Mouse (Mus musculus) liver, postnatal 0 days (tissue): ENCODE data around the gene Plscr1.

Source experiments
- CTCF ChIP-seq: sonication (generic); IDR thresholded peaks from 2 replicates; pipeline ENCODE4 v1.5.1; 2016; ENCODE audit warnings: antibody characterized with exemption, low read depth
- EP300 ChIP-seq: IDR thresholded peaks from 2 replicates; pipeline ENCODE4 v1.6.1; 2016; ENCODE audit warnings: antibody characterized with exemption, low read depth, mild to moderate bottlenecking

- TF ChIP-seq CTCF (no peak), EP300 (peak; percentile 38; the same call in 1 of the 2 replicates)
Observed at GRCm38 (mm10) chr9:92273956-92274762, 24.6 kb downstream of the Plscr1 start.
